ENCODE assay signal across 8 mouse cellular contexts in the genomic region with DNA sequence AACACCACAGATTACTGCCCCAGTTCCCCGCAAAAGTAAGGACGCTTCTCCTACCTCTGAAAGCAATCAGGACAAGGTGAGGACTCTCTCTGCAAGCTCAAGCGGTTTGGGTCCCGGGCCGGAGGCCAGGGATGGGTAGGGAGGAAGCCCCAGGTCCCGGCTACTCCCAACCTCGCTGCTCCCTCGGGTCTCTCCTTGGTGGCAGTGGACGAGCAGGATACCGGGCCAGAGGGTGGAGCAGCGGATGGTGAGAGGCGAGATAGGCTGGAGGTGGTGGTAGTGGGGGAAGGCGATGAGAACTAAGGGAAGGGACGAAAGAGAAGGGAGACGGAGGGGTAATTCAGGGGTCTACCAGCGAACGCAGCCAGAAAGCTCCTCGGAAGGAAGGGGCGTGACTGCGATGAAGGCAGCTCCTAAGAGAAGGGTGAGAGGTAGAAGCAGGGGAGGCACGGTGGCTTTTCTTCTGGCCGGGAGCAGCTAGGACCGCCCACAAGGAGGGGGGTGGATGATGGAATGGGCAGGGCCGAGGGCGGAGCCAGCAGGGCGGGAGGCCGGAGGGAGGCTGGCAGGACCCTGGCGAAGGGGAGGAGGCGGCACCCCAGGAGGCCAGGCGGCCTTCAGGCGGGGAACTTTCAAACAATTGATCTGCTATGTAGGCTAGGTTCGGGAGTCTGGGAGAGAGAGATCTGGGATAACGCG. TPM values are rescaled to one million over a fixed set of nuclear protein-coding genes. Genes with fewer than 3 reads are reported as not detected.
DNase-seq lines count a peak whose midpoint lies in the region; ATAC-seq lines count a peak whose summit lies in the region.

Gene Amot, minus strand, starts transcription at position 465 of the 699 bp plus-strand sequence.

- DNase-seq in NIH3T3 (ENCODE audit: low read depth) = peak; percentile 91
- DNase-seq in cerebellum, adult 9-10 months = peak; percentile 74
- peak; percentile 54 to 73 for DNase-seq in layer of hippocampus, postnatal 14 days (ENCODE audit: low spot score in 2 of 2)
- peak; percentile 92 for DNase-seq in lung, postnatal 10 days
- DNase-seq in ovary, postnatal 14 days (ENCODE audit: low spot score) = peak; percentile 75
- peak; percentile 77 for DNase-seq in thymus, postnatal 14 days

- peak; percentile 93 for ATAC-seq in frontal cortex, adult (ENCODE audit: low TSS enrichment)
- ATAC-seq in hematopoietic stem cell, adult 5-6 weeks (replicated peaks in 1 of 2; ENCODE audit: insufficient read depth in 1 of 2, low FRiP score in 2 of 2, low TSS enrichment in 1 of 2, low read depth in 1 of 2, poor library complexity in 2 of 2, severe bottlenecking in 2 of 2) = peak; percentile 82 to 92

RNA-seq across cellular contexts. Expression of gene Amot, which starts in this region (rescaled TPM):
- total RNA-seq in hematopoietic stem cell, adult 5-6 weeks (2017) = 5.6 and 8.4 TPM in 2 replicates
- 10 to 100 TPM; 30.9 to 32.4 TPM for total RNA-seq in layer of hippocampus, postnatal 14 days (2021)

Comparison
In these comparisons a context has a peak if more than half of its experiments do, and no peak if none do; other contexts are left out.
1. Peak in every context shown above with its lines: DNase-seq and ATAC-seq.